In the genomic region with DNA sequence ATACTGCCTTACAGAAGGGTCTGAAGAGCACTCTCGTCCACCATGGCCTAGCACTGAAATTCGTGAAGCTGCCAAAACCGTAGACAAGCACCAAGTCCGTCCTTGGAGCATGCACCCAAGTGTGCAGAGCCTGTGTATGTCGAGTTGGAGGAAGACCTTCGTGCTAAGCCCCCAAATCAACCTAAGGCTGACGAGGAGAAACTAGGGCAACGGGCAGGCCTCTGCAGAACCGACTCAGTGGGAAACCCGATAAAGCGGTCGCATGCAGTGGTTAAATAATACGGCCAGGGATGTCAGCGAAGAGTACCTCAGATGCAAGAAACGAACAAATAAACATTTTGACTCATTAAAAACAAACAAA, we compare ENCODE assay signal across 8 mouse cellular contexts. TPM values are rescaled to one million over a fixed set of nuclear protein-coding genes. Genes with fewer than 3 reads are reported as not detected.
DNase-seq lines count a peak whose midpoint lies in the region; ATAC-seq and TF ChIP-seq lines count a peak whose summit lies in the region.

No protein-coding gene starts in this region.

- WGBS in embryonic facial prominence, embryonic 11.5 days: 10% methylated on average over 15 of the region's 15 CpGs
- WGBS in hindbrain, embryonic 14.5 days: 9% methylated on average over 15 of the region's 15 CpGs
- 5% methylated on average over 15 of the region's 15 CpGs for WGBS in midbrain, postnatal 0 days

- ATAC-seq in embryonic facial prominence, embryonic 11.5 days (replicated peaks; ENCODE audit: insufficient number of reproducible peaks, low FRiP score, low TSS enrichment, low read depth): 0 out of 2 replicates have a peak, but pooled peaks have one; percentile 21
- peak; percentile 64 for ATAC-seq in hindbrain, embryonic 14.5 days (ENCODE audit: low FRiP score)
- peak; percentile 57; the same call in 1 of the 2 replicates for ATAC-seq in midbrain, postnatal 0 days (ENCODE audit: low FRiP score)

- peak overlapping the region; percentile 45 for H3K4me3 ChIP-seq in embryonic facial prominence, embryonic 11.5 days (ENCODE audit: low read depth, low read length)
- H3K4me3 ChIP-seq in hindbrain, embryonic 14.5 days (replicated peaks; ENCODE audit: low read length): peak overlapping the region; percentile 43
- peak overlapping the region; percentile 51 for H3K4me3 ChIP-seq in midbrain, postnatal 0 days (ENCODE audit: low read depth, low read length)

- H3K9me3 ChIP-seq in embryonic facial prominence, embryonic 11.5 days (replicated peaks; ENCODE audit: control insufficient read depth, low read length): no peaks in the 10 kb centered on the region
- H3K9me3 ChIP-seq in hindbrain, embryonic 14.5 days (ENCODE audit: control insufficient read depth, low read length): no peaks in the 10 kb centered on the region
- H3K9me3 ChIP-seq in midbrain, postnatal 0 days (ENCODE audit: low read length): no peaks in the 10 kb centered on the region

- H3K4me1 ChIP-seq in embryonic facial prominence, embryonic 11.5 days (ENCODE audit: control insufficient read depth, insufficient read depth, low read length): no peaks in the 10 kb centered on the region
- peaks cover 5% of the 10 kb centered on the region; the same call in 1 of the 2 replicates for H3K4me1 ChIP-seq in hindbrain, embryonic 14.5 days (replicated peaks; ENCODE audit: control insufficient read depth, insufficient read depth, low read length)
- H3K4me1 ChIP-seq in midbrain, postnatal 0 days (ENCODE audit: insufficient read depth, low read length): no peaks in the 10 kb centered on the region

- peak overlapping the region; percentile 56 for H3K9ac ChIP-seq in embryonic facial prominence, embryonic 11.5 days (replicated peaks; ENCODE audit: low read length)
- peak overlapping the region; percentile 54 for H3K9ac ChIP-seq in hindbrain, embryonic 14.5 days
- H3K9ac ChIP-seq in midbrain, postnatal 0 days (replicated peaks; ENCODE audit: low read length, poor library complexity, severe bottlenecking): peak overlapping the region; percentile 46; the same call in 1 of the 2 replicates

- H3K27me3 ChIP-seq in embryonic facial prominence, embryonic 11.5 days (ENCODE audit: control insufficient read depth, insufficient read depth, low read length): no peaks in the 10 kb centered on the region
- H3K27me3 ChIP-seq in hindbrain, embryonic 14.5 days (ENCODE audit: control insufficient read depth, insufficient read depth, low read length): no peaks in the 10 kb centered on the region
- H3K27me3 ChIP-seq in midbrain, postnatal 0 days (ENCODE audit: insufficient read depth, low read length): no peaks in the 10 kb centered on the region

- H3K27ac ChIP-seq in embryonic facial prominence, embryonic 11.5 days (replicated peaks; ENCODE audit: low read depth, low read length): no peak overlapping the region; the same call in 1 of the 2 replicates
- H3K27ac ChIP-seq in hindbrain, embryonic 14.5 days: peak overlapping the region; percentile 85
- peak overlapping the region; percentile 89 for H3K27ac ChIP-seq in midbrain, postnatal 0 days (ENCODE audit: low read depth, low read length)

- DNase-seq in kidney, postnatal 25 days: peak; percentile 14 to 37
- DNase-seq in kidney, adult 8-10 months: no peak
- DNase-seq in embryonic facial prominence, embryonic 11.5 days (ENCODE audit: low spot score): no peak
- no peak for DNase-seq in hindbrain, embryonic 14.5 days (ENCODE audit: low spot score)
- no peak for DNase-seq in midbrain, postnatal 0 days (ENCODE audit: low spot score)
- no peak for DNase-seq in adrenal gland, postnatal 36 days
- DNase-seq in urinary bladder, postnatal 36 days (ENCODE audit: low spot score in 2 of 2): no peak
- no peak for DNase-seq in adrenal gland, adult 18-20 months (ENCODE audit: low spot score in 2 of 2)

- peak overlapping the region; percentile 21; the same call in 1 of the 2 replicates for H3K4me2 ChIP-seq in embryonic facial prominence, embryonic 11.5 days (ENCODE audit: low read depth, low read length)
- H3K4me2 ChIP-seq in hindbrain, embryonic 14.5 days (replicated peaks): peak overlapping the region; percentile 81
- H3K4me2 ChIP-seq in midbrain, postnatal 0 days (ENCODE audit: low read depth, low read length, poor library complexity, severe bottlenecking): peak overlapping the region; percentile 69

- TF ChIP-seq CTCF in midbrain, postnatal 0 days (IDR thresholded peaks at IDR 0.05): no peak

- no peaks in the 10 kb centered on the region for H3K36me3 ChIP-seq in embryonic facial prominence, embryonic 11.5 days (replicated peaks; ENCODE audit: control insufficient read depth, insufficient read depth, low read depth, low read length)
- H3K36me3 ChIP-seq in hindbrain, embryonic 14.5 days (replicated peaks; ENCODE audit: control insufficient read depth, insufficient read depth): no peaks in the 10 kb centered on the region
- H3K36me3 ChIP-seq in midbrain, postnatal 0 days (ENCODE audit: insufficient read depth, low read length): no peaks in the 10 kb centered on the region

RNA-seq across cellular contexts. Expression of gene Cfap126, which starts 3.1 kb away (rescaled TPM):
- polyA plus RNA-seq in embryonic facial prominence, embryonic 11.5 days (2014; fragmentation: Nextera tagmentation; extraction: Ambion mirVana): 1.4 and 1.7 TPM in 2 replicates
- polyA plus RNA-seq in hindbrain, embryonic 14.5 days (2014; fragmentation: Nextera tagmentation; extraction: Ambion mirVana): 11.7 and 20.3 TPM in 2 replicates
- 0.38 and 1.5 TPM in 2 replicates for total RNA-seq in midbrain, postnatal 0 days (2014; rRNA removed)
- 6.0 and 8.1 TPM in 2 replicates for polyA plus RNA-seq in midbrain, postnatal 0 days (2015; fragmentation: Nextera tagmentation; extraction: Ambion mirVana)
- 1 to 10 TPM; 1.9 to 2.6 TPM for total RNA-seq in adrenal gland, postnatal 36 days (2021)
- total RNA-seq in adrenal gland, adult 18-20 months (2021): 1 to 10 TPM; 3.0 to 4.2 TPM

RNA-seq across cellular contexts. Expression of gene Sdhc, which starts 39.8 kb away (rescaled TPM):
- polyA plus RNA-seq in embryonic facial prominence, embryonic 11.5 days (2014; fragmentation: Nextera tagmentation; extraction: Ambion mirVana): 252 and 267 TPM in 2 replicates
- polyA plus RNA-seq in hindbrain, embryonic 14.5 days (2014; fragmentation: Nextera tagmentation; extraction: Ambion mirVana): 311 and 314 TPM in 2 replicates
- 263 TPM in 2 replicates for total RNA-seq in midbrain, postnatal 0 days (2014; rRNA removed)
- 313 and 326 TPM in 2 replicates for polyA plus RNA-seq in midbrain, postnatal 0 days (2015; fragmentation: Nextera tagmentation; extraction: Ambion mirVana)
- 100 to 1,000 TPM; 438 to 454 TPM for total RNA-seq in adrenal gland, postnatal 36 days (2021)
- total RNA-seq in adrenal gland, adult 18-20 months (2021): 100 to 1,000 TPM; 450 to 629 TPM

RNA-seq across cellular contexts. Expression of gene Mpz, which starts 39.9 kb away (rescaled TPM):
- polyA plus RNA-seq in embryonic facial prominence, embryonic 11.5 days (2014; fragmentation: Nextera tagmentation; extraction: Ambion mirVana): 1.1 and 1.9 TPM in 2 replicates
- 3.5 and 4.8 TPM in 2 replicates for polyA plus RNA-seq in hindbrain, embryonic 14.5 days (2014; fragmentation: Nextera tagmentation; extraction: Ambion mirVana)
- total RNA-seq in midbrain, postnatal 0 days (2014; rRNA removed): 0.49 and 0.90 TPM in 2 replicates
- polyA plus RNA-seq in midbrain, postnatal 0 days (2015; fragmentation: Nextera tagmentation; extraction: Ambion mirVana): 0.63 and 0.67 TPM in 2 replicates
- total RNA-seq in adrenal gland, postnatal 36 days (2021): 1 to 10 TPM; 1.5 to 1.6 TPM
- total RNA-seq in adrenal gland, adult 18-20 months (2021): 1 to 10 TPM in 1 of 2 experiments, under 1 TPM in 1; 0.73 to 1.2 TPM

RNA-seq across cellular contexts. Expression of gene Fcgr3, which starts 45.9 kb away (rescaled TPM):
- 6.5 and 7.9 TPM in 2 replicates for polyA plus RNA-seq in embryonic facial prominence, embryonic 11.5 days (2014; fragmentation: Nextera tagmentation; extraction: Ambion mirVana)
- 9.6 and 11.6 TPM in 2 replicates for polyA plus RNA-seq in hindbrain, embryonic 14.5 days (2014; fragmentation: Nextera tagmentation; extraction: Ambion mirVana)
- 18.1 and 19.8 TPM in 2 replicates for total RNA-seq in midbrain, postnatal 0 days (2014; rRNA removed)
- polyA plus RNA-seq in midbrain, postnatal 0 days (2015; fragmentation: Nextera tagmentation; extraction: Ambion mirVana): 12.8 and 14.2 TPM in 2 replicates
- 10 to 100 TPM; 10.9 to 19.5 TPM for total RNA-seq in adrenal gland, postnatal 36 days (2021)
- total RNA-seq in adrenal gland, adult 18-20 months (2021): 10 to 100 TPM; 17.7 to 32.8 TPM

Comparison
In these comparisons a context has a peak if more than half of its experiments do, and no peak if none do; other contexts are left out.
1. DNase-seq: peak in kidney, postnatal 25 days (2 of 2); none in kidney, adult 8-10 months (0 of 2), embryonic facial prominence, embryonic 11.5 days (single experiment), hindbrain, embryonic 14.5 days (single experiment), midbrain, postnatal 0 days (single experiment), adrenal gland, postnatal 36 days (0 of 2), urinary bladder, postnatal 36 days (0 of 2) and adrenal gland, adult 18-20 months (0 of 2).
2. H3K4me2 ChIP-seq: peak in every context shown above with its lines; median percentile 81 in hindbrain, embryonic 14.5 days; 69 in midbrain, postnatal 0 days; 21 in embryonic facial prominence, embryonic 11.5 days.
3. Peak in every context shown above with its lines, with median percentiles within 50 percentile points of each other: ATAC-seq, H3K4me3 ChIP-seq and H3K9ac ChIP-seq.